Mouse (Mus musculus): Measurements from ENCODE around the gene Olfr76.

- TF ChIP-seq ZMIZ1 (IDR thresholded peaks at IDR 0.05; ENCODE audit: low read depth, low read length) (no peak), CTCF (conservative IDR thresholded peaks at IDR 0.05 in 1 of 2, IDR thresholded peaks at IDR 0.05 in 1 of 2; ENCODE audit: low read depth in 2 of 2, low read length in 2 of 2) (no peak), USF2 (conservative IDR thresholded peaks at IDR 0.05; ENCODE audit: low read depth, low read length) (no peak), EP300 (IDR thresholded peaks at IDR 0.05; ENCODE audit: low read length) (no peak), E2F4 (IDR thresholded peaks at IDR 0.05; ENCODE audit: insufficient replicate concordance, low read depth, low read length) (no peak), ELF1 (IDR thresholded peaks at IDR 0.05; ENCODE audit: low read depth, low read length) (no peak), RCOR1 (conservative IDR thresholded peaks at IDR 0.05; ENCODE audit: low read depth, low read length) (no peak), POLR2A (IDR thresholded peaks at IDR 0.05; ENCODE audit: low read depth, low read length) (no peak), UBTF (IDR thresholded peaks at IDR 0.05; ENCODE audit: low read depth, low read length) (no peak), USF1 (IDR thresholded peaks at IDR 0.05; ENCODE audit: low read depth, low read length) (no peak), CHD1 (IDR thresholded peaks at IDR 0.05; ENCODE audit: low read depth, low read length) (no peak)
These were observed 20.4 kb upstream of the Olfr76 start for GRCm38 (mm10) chr19:12143356-12143755.
